Mouse (Mus musculus) cerebellum, adult 9-10 months (tissue): ENCODE data around the gene Spns3.

ENCODE experiments used
- DNase-seq: peaks from one replicate; pipeline ENCODE4 v3.0.0; 2022

Gene Spns3

DNA sequence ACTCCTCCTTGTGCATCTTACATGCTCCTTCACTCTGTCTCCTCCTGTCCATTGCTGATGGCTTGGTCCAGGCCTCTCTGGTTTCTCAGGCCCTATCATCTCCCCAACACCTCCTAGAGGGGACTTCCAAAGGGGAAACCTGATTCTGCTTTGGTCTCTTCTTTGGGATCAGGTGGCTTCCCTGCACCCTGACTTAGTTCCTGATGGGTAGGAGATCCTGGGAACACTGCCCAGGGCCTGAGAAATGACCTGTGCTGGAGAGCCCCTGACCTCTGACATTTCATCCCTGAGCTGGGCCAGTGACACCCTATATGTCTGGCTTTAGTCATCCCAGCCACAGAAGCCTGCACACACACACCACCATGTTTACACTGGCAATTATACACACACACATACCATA lies 42.7 kb downstream of the Spns3 start:
- DNase-seq, result no peak

- DNase-seq, result no peak
Measured at GRCm38 (mm10) chr11:72504016-72504797, 46.1 kb downstream of the Spns3 start.

DNA sequence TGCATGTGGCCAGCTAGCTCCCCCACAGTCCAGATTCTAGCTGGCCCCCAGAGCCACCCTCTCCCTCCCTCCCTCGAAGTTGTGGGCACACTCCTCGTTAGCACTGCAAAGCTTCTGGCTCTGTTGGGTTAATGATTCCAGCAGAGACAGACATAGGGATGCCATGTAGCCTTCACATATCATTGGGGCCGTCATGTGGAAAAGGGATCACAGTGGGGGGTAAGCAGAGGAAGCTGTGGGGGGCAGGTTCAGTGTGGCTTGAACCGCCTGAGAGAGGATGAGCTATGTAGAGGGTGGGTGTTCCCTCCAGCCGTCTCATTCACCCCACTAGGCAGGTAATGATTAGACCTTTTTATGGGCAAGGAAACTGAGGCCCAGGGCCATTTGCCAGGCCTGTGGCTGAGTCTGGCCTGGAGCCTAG lies 46.8 kb downstream of the Spns3 start:
- no peak for DNase-seq

GRCm38 (mm10) chr11:72502236-72502635 lies 48.1 kb downstream of the Spns3 start:
- no peak for DNase-seq

DNA sequence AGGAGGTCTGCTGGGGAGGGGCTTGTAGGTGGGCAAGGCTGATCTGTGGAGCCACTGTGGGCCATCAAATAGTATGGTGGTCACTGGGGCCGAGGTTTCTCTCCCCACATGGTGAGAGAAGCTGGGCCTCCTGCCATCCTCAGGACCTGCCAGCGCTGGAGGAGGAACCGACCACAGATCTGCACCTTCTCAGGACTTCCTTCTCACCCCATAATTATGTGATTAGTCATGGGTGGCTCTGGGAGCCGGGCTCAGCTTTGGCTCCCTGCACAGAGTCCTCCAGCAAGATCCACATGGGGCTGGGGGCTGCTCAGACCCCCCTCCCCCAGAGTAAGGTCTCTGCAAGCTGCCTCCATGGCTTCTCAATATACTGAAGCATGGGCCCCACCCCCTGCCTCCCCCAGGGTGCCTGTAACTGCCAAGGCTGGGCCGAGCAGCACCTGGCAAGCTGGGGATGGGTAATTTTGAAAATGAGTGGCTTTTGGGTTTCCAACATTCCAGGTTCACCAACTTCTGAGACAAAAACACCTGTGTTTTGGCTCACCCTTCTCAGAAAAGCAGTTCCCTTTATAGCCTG lies 48.8 kb downstream of the Spns3 start:
- DNase-seq, result no peak

DNA sequence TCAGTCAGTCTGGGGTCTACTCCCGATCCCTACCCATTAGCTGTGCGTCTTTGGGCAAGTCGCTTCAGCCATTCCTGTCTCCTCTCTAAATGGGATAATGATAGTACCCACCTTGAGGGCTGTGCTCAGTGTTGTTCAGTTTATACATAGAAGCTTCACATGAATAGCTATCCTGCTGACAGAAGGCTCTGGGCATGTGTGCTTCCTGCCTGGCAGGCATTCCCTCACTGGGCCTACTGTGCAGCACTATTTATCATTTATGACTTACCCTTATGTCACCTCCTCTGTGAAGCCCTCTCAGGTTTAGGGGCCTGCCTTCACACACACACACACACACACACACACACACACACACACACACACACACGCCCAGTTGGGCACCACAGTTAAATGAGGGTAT lies 50.2 kb downstream of the Spns3 start:
- DNase-seq, result no peak

- no peak for DNase-seq
Measured at GRCm38 (mm10) chr11:72497367-72497766, 52.9 kb downstream of the Spns3 start.

- DNase-seq, result no peak
Measured at GRCm38 (mm10) chr11:72496775-72497174, 53.5 kb downstream of the Spns3 start.

GRCm38 (mm10) chr11:72496066-72496465 lies 54.2 kb downstream of the Spns3 start:
- DNase-seq, result no peak

DNA sequence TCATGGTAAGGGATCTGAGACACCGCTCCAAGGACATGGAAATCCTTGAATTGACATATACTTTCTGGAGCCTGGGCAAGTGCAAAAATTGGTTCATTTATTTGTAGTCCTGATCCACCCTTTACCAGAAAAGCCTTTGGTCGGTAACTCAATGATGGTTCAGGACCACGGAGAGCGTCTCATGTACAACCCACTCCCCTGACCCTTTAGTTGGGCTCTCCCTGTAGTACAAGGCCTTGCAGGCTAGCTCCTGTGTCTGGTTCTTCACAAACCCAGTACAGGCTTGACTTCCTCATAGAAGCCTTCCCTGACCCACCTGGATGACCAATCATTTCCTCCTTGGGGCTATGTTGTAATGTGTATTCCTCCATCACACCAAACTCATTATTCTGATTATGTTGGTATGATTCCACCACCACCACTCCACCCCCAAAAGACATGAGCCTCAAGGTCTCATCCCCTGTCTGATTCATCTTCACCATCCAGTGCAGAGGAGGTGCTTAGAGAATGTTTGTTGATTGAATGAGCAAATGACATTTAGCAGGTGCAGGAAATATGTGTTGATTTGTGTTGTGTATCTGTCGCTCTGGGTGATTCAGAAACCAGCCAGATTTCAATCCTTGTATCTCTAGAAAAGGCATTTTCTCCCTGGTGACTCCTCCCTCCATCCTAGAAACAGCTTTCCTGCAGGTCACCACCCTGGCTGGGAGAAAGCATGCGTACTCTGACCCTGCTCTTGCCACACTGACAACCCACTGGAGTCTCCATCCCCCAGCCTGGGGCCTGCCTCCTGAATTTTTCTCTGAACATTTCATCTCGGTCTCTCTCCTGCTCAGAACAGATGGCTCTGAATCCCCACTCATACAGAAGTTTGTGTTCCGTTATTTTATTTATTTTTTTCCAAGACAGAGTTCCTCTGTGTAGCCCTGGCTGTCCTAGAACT lies 56.0 kb downstream of the Spns3 start:
- DNase-seq, result no peak

DNA sequence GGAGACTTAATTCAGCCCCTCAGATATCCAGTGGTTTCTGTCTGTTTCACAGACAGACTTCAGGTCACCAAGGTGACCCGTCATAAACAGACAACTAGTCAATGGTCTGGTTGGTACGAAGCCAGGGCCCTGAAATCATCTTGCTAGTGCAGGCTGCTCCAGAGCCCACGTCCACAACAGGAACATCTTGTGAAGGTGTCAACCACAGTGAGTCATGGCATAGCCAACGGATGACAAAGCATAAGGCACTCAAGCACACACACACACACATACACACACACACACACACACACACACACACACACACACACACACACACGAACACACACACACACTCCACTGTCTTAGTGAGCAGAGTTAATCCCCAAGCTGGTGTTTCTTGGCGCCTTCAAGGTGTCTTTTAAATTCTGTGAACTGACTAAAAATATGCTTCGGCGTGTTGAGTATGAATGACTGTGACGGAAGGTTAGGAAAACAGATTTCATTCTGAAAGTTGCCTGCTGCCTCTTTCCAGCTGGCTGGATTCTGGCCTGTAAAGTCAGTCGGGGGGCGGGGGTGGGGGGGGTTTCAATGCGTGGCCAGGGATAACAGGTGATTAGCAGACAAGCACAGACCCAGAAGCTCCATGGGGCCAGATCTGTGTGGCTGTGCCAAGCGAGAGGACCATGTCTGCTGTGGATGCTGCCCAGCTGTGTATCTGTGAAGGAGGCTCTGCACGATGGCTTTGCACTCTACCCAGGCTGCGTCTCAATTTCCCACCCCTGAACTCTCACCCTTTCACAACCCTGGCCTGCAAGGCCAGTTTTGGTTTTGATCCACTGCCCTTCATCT lies 59.0 kb downstream of the Spns3 start:
- DNase-seq, result no peak

- DNase-seq, result peak; percentile 55
Measured at GRCm38 (mm10) chr11:72489881-72490301, 60.4 kb downstream of the Spns3 start, which contains the start of gene Spns2. TSS of gene Spns2 (minus strand) at chr11:72489904.

GRCm38 (mm10) chr11:72489397-72489796 lies 60.9 kb downstream of the Spns3 start:
- DNase-seq, result no peak

DNA sequence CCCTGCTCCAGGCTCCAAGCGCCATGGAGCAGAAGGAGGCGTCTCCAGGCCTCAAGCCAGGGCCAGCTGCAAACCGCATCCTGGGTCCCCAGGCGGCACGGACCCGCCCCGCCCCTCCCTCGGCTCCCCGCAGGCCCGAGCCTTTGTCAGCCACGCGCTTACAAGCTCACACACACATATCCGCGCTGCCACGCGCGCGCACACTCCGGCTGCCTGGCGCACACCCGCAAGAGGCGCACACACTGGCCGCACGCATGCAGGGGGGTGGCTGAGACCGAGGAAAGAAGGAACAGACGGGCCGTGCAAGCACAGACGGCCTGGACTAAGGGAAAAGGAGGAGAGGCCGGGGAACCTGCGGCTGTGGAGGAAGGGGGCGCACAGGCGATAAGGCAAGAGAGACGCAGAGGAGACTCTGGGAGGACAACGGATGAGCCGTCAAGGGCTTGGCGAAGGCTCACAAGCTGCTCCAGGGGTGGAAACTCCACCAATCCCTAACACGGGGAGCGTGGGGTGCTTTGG lies 61.5 kb downstream of the Spns3 start:
- DNase-seq, result no peak

GRCm38 (mm10) chr11:72487739-72488138 lies 62.6 kb downstream of the Spns3 start:
- DNase-seq, result no peak

DNA sequence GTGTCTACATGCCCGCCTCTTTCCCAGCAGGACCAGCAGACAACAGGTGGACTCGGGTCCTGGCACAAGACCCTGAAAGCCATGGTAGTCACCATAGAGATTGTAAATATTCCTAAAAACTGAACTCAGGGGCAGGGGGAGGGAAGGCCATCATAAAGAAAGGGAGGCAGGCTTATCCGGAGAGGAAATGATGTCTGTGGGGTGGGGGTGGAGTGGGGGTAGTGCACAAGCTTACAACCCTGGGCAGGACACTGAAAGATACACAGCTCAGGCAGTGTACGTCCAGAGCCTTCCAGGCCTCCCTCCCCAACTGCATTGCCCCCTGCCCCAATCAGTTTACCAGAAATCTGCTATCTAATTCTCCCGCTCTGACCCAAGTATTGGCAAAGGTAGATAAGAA lies 63.1 kb downstream of the Spns3 start:
- DNase-seq, result no peak

DNA sequence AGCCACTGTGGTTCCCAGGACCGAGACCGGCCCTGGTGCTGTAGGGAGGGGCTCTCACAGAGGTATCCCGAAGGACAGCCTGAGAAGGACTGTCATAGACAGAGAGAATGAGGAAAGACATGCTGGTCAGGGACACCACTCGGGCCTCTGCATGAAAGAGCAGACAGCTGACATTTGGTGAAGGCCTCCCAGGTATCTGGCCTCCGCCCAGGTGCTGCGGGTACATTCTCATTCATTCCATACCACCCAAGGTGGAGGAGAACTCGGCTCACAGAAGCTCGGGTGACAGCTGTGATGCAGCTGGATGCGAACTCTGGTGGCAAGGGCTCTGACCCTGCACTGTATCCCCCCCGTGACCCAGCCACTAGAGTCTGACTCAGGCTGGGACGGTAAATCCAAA lies 64.3 kb downstream of the Spns3 start:
- DNase-seq, result no peak

GRCm38 (mm10) chr11:72485157-72485556 lies 65.1 kb downstream of the Spns3 start:
- no peak for DNase-seq

DNA sequence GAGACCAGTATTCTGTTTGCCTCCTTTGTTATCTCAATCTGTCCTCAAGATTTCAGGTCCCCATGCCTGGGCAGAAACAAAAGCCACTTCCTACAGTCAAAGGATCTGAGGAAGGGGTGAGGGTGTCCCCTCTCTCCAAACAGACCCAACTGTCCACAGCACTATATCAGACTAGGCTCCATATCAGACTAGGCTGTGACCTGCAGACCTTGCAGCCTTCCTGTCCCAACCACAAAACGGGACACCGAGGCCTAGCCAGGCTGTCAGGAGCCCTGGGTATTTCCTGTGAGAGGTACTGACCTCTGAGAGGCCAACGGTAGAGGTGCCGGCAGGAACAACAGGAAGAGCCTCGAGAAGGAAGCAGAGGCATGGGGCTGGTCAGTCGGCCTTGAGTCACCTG lies 65.8 kb downstream of the Spns3 start:
- DNase-seq, result no peak

DNA sequence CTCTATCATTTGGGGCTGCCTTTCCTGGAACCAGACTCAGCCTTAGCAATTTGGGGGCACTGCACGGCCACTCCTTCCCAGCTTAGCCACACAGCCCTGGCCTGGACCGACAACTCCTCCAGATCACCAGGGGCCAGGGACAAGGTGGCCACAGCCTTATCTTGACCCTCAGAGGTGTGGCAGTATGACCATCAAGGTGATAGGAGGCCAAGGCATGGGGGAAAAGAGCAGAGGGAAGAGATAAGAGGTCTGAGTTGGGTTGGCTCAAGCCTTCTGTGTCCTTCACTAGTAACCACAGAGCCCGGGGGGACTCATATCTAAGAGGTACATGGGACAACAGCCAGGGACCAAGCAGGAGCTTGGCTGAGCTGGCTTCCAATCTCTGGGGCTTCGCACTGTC lies 68.4 kb downstream of the Spns3 start:
- DNase-seq, result no peak

DNA sequence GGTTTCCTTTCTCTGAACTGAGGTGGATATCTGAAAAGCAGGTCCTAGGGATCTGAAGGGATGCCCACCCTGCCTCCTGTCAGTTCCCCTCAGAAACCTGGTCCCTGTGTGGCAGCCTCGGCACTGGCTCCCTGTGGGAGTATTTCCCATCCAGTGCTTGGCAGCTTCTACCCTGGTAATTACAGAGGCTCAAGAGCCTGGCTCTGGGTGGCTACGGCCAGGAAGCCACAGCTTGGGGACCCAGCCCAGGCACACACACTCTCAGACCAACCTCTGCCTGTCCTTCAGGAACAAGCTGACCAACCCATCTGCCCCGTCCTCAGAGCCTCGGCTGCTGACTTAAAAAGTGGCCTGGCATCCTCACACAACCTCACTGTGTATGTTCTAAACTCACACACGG lies 69.0 kb downstream of the Spns3 start:
- DNase-seq, result no peak

DNA sequence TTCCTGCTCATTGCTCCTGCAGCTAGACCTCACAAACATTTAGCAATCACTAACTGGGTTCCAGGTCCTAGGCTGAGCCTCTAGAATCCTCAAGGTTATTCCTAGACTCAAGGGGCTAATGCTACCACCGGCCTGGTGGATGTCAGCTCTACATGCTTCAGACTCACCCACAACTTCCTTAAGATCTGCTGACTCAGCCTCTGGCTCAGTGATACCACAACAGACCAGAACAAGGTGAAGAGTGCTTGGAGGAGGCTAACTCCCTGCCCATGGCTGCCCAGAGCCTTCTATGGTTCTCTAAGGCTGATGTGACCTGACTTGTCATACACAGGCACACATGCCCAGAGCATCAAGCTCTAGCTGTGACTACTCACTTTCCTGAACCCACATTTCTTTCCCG lies 70.8 kb downstream of the Spns3 start:
- DNase-seq, result no peak
